Mouse (Mus musculus): ENCODE data around the gene Scgb1a1. TPM values are rescaled to one million over a fixed set of nuclear protein-coding genes. Genes with fewer than 3 reads are reported as not detected.
A peak's percentile ranks its signal among the peaks of the same experiment; 100 is the strongest.
"Not testable (repeated sequence)": the region's sequence is repeated elsewhere in the genome, so short reads cannot be mapped to it uniquely, and the experiment has no call there.

The Scgb1a1 gene
- polyA plus RNA-seq (2014; fragmentation: Nextera tagmentation; extraction: Ambion mirVana): not detected in 2 replicates

DNA sequence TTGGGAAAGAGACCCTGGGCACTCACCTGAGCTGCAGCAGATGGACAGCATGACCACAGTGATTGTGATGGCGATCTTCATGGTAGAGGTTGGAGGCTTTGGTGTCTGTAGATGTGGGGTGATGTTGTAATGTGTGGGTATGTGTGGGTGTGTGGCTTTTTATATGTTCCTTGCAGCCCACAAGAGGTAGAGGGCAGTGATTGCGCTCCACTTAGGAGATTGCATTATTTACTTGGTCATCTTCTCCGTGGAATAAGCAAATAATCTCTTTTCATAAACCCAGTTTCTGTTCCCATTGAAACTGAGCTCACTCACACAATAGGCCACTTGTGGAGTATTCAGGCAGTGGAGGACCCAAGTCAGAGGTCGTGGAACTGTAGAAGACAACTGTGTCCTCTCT, at the start of gene Scgb1a1:
Gene Scgb1a1, minus strand, starts transcription at position 138 of the 400 bp plus-strand sequence.
- no peaks in the 10 kb centered on the region for H3K4me1 ChIP-seq (ENCODE audit: control insufficient read depth, insufficient read depth, low read length)
- H3K36me3 ChIP-seq (ENCODE audit: control insufficient read depth, insufficient read depth, low read length): no peaks in the 10 kb centered on the region
- H3K4me3 ChIP-seq (replicated peaks; ENCODE audit: low read depth, low read length): no peak within 1 kb of the TSS
- DNase-seq (no peak), ATAC-seq (ENCODE audit: low FRiP score, low TSS enrichment) (no peak)
- H3K27me3 ChIP-seq (ENCODE audit: control insufficient read depth, insufficient read depth, low read length): no peaks in the 10 kb centered on the region
- H3K9me3 ChIP-seq (ENCODE audit: control insufficient read depth, low read length): no peaks in the 10 kb centered on the region
- H3K9ac ChIP-seq (replicated peaks; ENCODE audit: low read length): no peak within 1 kb of the TSS
- 77% methylated on average over 4 of the region's 4 CpGs for WGBS
- H3K27ac ChIP-seq (replicated peaks; ENCODE audit: low read depth, low read length): no peak within 1 kb of the TSS
- no peak within 1 kb of the TSS for H3K4me2 ChIP-seq (ENCODE audit: low read length)

DNA sequence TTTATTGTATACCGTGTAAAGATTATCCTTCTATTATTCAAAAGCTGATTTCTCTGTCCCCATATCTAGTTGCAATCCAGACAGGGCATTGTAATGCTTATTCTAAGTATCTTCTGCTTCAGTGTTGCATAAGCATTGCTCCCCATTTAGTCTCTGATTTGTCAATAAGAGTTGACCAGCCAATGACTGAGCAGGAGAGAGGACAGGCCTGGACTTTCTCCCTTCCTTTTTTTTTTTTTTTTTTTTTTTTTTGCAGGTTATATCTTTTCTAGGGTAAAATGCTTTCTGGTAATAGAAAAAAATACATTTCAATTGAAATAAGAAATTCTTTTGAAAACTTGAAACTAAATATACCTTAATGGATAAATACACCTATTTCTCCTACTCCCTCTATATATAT, 49.4 kb upstream of the Scgb1a1 start:
- Histone ChIP-seq H3K9ac (replicated peaks; ENCODE audit: low read length) (no peak overlapping the region), H3K9me3 (ENCODE audit: control insufficient read depth, low read length) (no peaks in the 10 kb centered on the region), H3K27ac (replicated peaks; ENCODE audit: low read depth, low read length) (no peak overlapping the region), H3K36me3 (ENCODE audit: control insufficient read depth, insufficient read depth, low read length) (no peaks in the 10 kb centered on the region), H3K4me2 (ENCODE audit: low read length) (no peak overlapping the region), H3K4me1 (ENCODE audit: control insufficient read depth, insufficient read depth, low read length) (no peaks in the 10 kb centered on the region), H3K27me3 (ENCODE audit: control insufficient read depth, insufficient read depth, low read length) (no peaks in the 10 kb centered on the region), H3K4me3 (replicated peaks; ENCODE audit: low read depth, low read length) (no peak overlapping the region)
- DNase-seq: no peak
- no peak for ATAC-seq (ENCODE audit: low FRiP score, low TSS enrichment)
- 86% methylated on average over 1 of the region's 1 CpGs for WGBS

DNA sequence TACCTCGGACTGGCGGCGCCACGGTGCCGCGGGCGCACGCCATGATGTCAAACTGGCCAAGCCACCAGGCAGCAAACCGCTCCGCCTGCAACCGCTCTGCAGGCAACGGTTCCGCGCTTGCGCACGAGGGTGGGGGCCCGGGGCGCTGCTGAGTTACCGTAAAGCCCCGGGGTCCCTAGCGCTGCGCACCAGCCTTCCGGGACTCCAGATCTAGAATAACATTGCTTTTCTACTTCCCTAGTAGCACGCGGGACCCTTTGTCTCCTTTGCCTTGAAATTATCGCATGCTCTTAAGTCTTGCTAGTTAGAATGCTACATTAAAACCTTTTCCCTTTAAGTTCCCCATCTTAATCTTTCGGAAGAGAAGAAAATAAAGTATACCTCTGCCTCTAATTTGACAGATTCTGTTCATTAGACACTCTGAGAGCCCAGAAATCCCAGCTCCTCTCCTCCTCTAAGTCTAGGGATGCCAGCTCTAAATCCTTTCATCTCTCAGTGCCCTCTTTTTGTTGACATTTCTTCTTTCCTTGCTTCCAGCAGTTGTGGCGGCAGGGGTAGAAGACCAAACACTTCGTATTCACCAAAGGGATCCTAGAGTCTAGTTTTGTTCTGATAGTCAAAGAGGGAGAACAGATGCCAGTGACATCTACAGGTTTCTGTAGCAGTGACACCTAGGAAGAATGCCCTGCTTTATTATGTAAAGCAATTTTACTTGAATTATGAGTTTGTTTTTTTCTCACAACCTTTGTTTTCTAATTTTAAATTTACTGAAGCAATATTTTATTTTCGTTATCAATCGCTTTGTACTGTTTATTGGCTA, 48.0 kb upstream of the Scgb1a1 start, which contains the start of gene Asrgl1:
Gene Asrgl1, minus strand, starts transcription at position 125 of the 820 bp plus-strand sequence.
- Histone ChIP-seq H3K27ac (replicated peaks; ENCODE audit: low read depth, low read length) (peak within 1 kb of the TSS; percentile 39), H3K4me3 (replicated peaks; ENCODE audit: low read depth, low read length) (peak within 1 kb of the TSS; percentile 72), H3K4me2 (ENCODE audit: low read length) (peak within 1 kb of the TSS; percentile 96), H3K9me3 (ENCODE audit: control insufficient read depth, low read length) (no peaks in the 10 kb centered on the region), H3K27me3 (ENCODE audit: control insufficient read depth, insufficient read depth, low read length) (no peaks in the 10 kb centered on the region), H3K36me3 (ENCODE audit: control insufficient read depth, insufficient read depth, low read length) (no peaks in the 10 kb centered on the region), H3K4me1 (ENCODE audit: control insufficient read depth, insufficient read depth, low read length) (no peaks in the 10 kb centered on the region), H3K9ac (replicated peaks; ENCODE audit: low read length) (peak within 1 kb of the TSS; percentile 64)
- DNase-seq (peak; percentile 96), ATAC-seq (ENCODE audit: low FRiP score, low TSS enrichment) (peak; percentile 95)
- 12% methylated on average over 31 of the region's 31 CpGs for WGBS

DNA sequence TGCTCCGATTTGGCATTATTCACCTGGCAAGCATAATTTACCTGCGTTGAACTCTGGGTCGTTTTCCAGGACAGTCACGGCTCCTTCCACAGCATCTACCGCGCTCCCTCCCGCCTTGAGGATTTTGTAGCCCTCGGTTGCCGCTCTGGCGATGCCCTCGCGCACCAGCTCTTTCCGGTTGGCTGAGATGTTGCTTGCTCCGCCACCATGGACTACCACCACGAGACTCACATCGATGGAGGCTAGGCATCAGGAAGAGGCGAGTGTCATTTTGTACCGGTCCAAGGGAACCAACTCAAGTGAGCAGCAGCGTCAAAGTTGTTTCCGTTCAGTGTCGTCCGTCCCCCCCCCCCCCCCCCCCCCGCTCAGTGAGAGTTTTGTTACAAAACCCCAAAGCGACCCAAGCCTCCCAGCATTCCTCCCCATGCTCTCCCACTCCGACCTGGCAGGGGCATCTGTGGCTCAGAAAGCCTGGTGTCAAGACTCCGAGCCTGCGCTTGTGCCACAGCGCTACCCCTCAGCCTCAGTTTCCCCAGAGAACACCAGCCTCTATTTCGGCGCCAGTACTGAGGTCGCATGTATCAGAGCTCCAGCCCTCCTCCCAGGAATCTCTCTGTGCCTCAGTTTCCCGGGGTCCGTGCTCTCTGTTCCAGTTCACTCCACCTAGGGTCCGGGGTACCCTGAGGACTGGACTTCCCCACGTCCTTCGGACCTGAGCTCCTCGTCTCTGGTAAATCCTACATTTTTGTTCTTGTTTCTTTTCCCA, 47.2 kb upstream of the Scgb1a1 start:
- WGBS: 1% methylated on average over 36 of the region's 37 CpGs
- peak overlapping the region; percentile 96 for H3K4me2 ChIP-seq (ENCODE audit: low read length)
- ATAC-seq (ENCODE audit: low FRiP score, low TSS enrichment) (peak; percentile 75), DNase-seq (peak; percentile 60)
- no peaks in the 10 kb centered on the region for H3K27me3 ChIP-seq (ENCODE audit: control insufficient read depth, insufficient read depth, low read length)
- H3K27ac ChIP-seq (replicated peaks; ENCODE audit: low read depth, low read length): peak overlapping the region; percentile 39
- no peaks in the 10 kb centered on the region for H3K4me1 ChIP-seq (ENCODE audit: control insufficient read depth, insufficient read depth, low read length)
- peak overlapping the region; percentile 64 for H3K9ac ChIP-seq (replicated peaks; ENCODE audit: low read length)
- H3K4me3 ChIP-seq (replicated peaks; ENCODE audit: low read depth, low read length): peak overlapping the region; percentile 72
- no peaks in the 10 kb centered on the region for H3K9me3 ChIP-seq (ENCODE audit: control insufficient read depth, low read length)
- no peaks in the 10 kb centered on the region for H3K36me3 ChIP-seq (ENCODE audit: control insufficient read depth, insufficient read depth, low read length)

DNA sequence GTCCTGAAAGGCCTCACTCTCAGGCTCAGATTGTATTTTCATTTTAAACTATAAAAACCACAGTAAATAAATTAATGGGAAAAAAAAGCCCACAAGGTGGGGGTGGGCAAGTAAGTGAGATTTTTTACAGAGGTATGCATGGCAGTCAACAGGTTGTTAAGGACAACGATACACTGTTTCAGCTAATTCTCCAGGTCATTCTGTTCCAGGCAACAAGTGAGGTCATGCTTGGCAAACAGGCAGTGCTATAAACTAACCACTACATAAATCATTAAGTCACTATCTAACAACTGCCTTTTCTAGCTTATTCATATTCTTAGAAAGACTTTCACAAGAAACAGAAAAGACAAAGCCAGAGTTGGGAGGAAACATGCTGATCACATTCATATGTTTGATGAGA, 42.2 kb upstream of the Scgb1a1 start:
- Histone ChIP-seq H3K27ac (replicated peaks; ENCODE audit: low read depth, low read length) (no peak overlapping the region), H3K4me2 (ENCODE audit: low read length) (no peak overlapping the region), H3K4me1 (ENCODE audit: control insufficient read depth, insufficient read depth, low read length) (no peaks in the 10 kb centered on the region), H3K27me3 (ENCODE audit: control insufficient read depth, insufficient read depth, low read length) (no peaks in the 10 kb centered on the region), H3K9me3 (ENCODE audit: control insufficient read depth, low read length) (no peaks in the 10 kb centered on the region), H3K36me3 (ENCODE audit: control insufficient read depth, insufficient read depth, low read length) (0 out of 2 replicates have a peak, but pooled peaks cover 3% of the 10 kb centered on the region), H3K4me3 (replicated peaks; ENCODE audit: low read depth, low read length) (no peak overlapping the region), H3K9ac (replicated peaks; ENCODE audit: low read length) (no peak overlapping the region)
- no peak for DNase-seq
- no peak for ATAC-seq (ENCODE audit: low FRiP score, low TSS enrichment)
- WGBS: 95% methylated on average over 1 of the region's 1 CpGs

DNA sequence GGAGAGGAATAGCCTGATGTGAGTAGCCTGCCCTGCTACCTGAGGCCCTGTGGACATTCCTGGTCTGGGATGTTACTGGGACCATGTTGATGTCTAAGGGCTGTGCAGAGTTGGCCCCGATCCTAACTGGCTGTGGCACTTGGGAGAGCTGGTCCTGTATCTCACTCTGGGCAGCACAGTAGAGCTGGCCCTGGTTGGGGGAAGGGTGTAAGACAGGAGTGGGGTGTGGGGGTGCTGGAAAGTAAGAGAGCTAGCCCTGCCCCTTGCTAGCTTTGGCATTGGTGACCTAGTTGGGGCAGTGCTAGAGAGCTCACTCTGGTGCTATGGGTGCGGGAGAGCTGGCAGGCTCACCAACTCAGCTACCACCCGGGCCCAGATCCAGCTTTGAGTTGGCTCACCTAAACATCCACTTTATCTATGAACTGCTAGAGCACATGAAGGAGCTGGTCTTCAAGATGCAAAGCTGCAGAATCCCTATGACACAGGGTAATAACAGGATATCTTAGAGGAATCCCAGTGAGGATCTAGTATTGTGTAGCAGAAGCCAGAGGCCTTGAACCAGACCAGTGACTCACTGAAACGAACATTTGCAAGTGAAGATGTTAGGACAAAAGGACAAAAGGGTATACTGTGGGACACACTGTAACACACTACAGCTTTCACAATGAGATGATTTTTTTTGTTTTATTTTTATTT, 40.9 kb upstream of the Scgb1a1 start:
- H3K4me2 ChIP-seq (ENCODE audit: low read length): no peak overlapping the region
- H3K27me3 ChIP-seq (ENCODE audit: control insufficient read depth, insufficient read depth, low read length): no peaks in the 10 kb centered on the region
- 0 out of 2 replicates have a peak, but pooled peaks cover 3% of the 10 kb centered on the region for H3K36me3 ChIP-seq (ENCODE audit: control insufficient read depth, insufficient read depth, low read length)
- no peak overlapping the region for H3K27ac ChIP-seq (replicated peaks; ENCODE audit: low read depth, low read length)
- DNase-seq (no peak), ATAC-seq (ENCODE audit: low FRiP score, low TSS enrichment) (no peak)
- no peak overlapping the region for H3K9ac ChIP-seq (replicated peaks; ENCODE audit: low read length)
- 94% methylated on average over 4 of the region's 4 CpGs for WGBS
- H3K4me3 ChIP-seq (replicated peaks; ENCODE audit: low read depth, low read length): no peak overlapping the region
- H3K4me1 ChIP-seq (ENCODE audit: control insufficient read depth, insufficient read depth, low read length): no peaks in the 10 kb centered on the region
- H3K9me3 ChIP-seq (ENCODE audit: control insufficient read depth, low read length): no peaks in the 10 kb centered on the region

DNA sequence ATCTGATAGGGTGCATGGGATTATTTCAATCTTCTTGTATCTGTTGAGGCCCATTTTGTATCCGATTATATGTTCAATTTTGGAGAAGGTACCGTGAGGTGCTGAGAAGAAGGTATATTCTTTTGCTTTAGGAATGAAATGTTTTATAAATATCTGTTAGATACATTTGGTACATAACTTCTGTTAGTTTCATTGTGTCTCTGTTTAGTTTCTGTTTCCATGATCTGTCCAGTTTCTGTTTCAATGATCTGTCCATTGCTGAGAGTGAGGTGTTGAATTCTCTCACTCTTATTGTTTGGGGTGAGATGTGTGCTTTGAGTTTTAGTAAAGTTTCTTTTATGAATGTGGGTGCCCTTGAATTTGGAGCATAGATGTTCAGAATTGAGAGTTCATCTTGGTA, 36.2 kb upstream of the Scgb1a1 start:
- not testable (repeated sequence) for DNase-seq; H3K27me3 ChIP-seq (ENCODE audit: control insufficient read depth, insufficient read depth, low read length); H3K4me2 ChIP-seq (ENCODE audit: low read length); H3K9me3 ChIP-seq (ENCODE audit: control insufficient read depth, low read length); ATAC-seq (ENCODE audit: low FRiP score, low TSS enrichment); H3K27ac ChIP-seq (replicated peaks; ENCODE audit: low read depth, low read length); H3K36me3 ChIP-seq (ENCODE audit: control insufficient read depth, insufficient read depth, low read length); H3K4me3 ChIP-seq (replicated peaks; ENCODE audit: low read depth, low read length); H3K9ac ChIP-seq (replicated peaks; ENCODE audit: low read length); H3K4me1 ChIP-seq (ENCODE audit: control insufficient read depth, insufficient read depth, low read length)
- 96% methylated on average over 2 of the region's 2 CpGs for WGBS

DNA sequence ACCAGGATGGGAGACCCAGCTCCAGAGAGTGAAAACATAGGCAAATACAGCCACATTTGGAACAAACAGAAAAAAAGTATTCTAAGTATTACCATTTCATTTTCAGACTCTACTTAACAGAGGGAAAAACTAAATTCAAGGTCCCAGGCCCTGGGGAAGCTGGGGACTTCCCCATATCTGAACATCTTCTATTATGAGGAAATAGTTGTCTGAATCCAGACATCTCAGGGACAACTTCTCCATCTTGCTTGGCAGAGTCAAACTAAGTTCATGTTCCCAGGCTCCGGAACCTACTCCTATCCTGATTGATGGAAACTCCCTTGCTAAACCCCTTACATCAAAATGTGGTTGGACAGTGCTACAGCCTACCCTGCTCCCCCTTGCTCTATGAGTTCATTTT, 34.6 kb upstream of the Scgb1a1 start:
- 97% methylated on average over 1 of the region's 1 CpGs for WGBS
- Histone ChIP-seq H3K36me3 (ENCODE audit: control insufficient read depth, insufficient read depth, low read length) (peaks cover 4% of the 10 kb centered on the region; the same call in 1 of the 2 replicates), H3K9me3 (ENCODE audit: control insufficient read depth, low read length) (no peaks in the 10 kb centered on the region), H3K9ac (replicated peaks; ENCODE audit: low read length) (no peak overlapping the region), H3K4me1 (ENCODE audit: control insufficient read depth, insufficient read depth, low read length) (no peaks in the 10 kb centered on the region), H3K4me3 (replicated peaks; ENCODE audit: low read depth, low read length) (no peak overlapping the region), H3K27me3 (ENCODE audit: control insufficient read depth, insufficient read depth, low read length) (no peaks in the 10 kb centered on the region), H3K27ac (replicated peaks; ENCODE audit: low read depth, low read length) (no peak overlapping the region), H3K4me2 (ENCODE audit: low read length) (no peak overlapping the region)
- no peak for ATAC-seq (ENCODE audit: low FRiP score, low TSS enrichment)
- no peak for DNase-seq
